Mouse (Mus musculus): ENCODE results near the gene Rtp3. TPM values are rescaled to one million over a fixed set of nuclear protein-coding genes. Genes with fewer than 3 reads are reported as not detected.

Rtp3 gene
- polyA plus RNA-seq, 1 experiment from 2014 or later = not detected

DNA sequence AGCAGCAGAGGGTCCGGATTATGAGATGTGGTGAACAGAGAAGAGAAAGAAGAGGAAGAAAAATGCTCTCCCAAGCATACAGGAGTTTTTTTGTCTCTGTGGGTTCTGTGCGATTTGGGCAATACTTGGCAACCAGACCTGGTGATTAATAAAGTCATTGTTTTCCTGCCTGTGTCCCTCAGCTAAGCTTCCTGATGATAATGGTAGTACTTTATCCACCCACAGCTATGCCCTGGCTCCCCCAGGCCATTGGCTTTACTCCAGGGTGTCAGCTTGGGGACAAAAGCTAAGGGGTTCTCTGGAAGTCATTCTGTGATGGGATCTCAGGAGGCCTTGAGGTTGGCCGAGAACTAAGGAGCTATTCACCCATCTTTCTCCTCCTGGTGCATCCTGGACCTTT lies 21.7 kb upstream of the Rtp3 start:
- no peak overlapping the region for H3K4me3 ChIP-seq (ENCODE audit: low read depth, low read length)
- no peak overlapping the region for H3K9ac ChIP-seq (ENCODE audit: low read length)
- H3K36me3 ChIP-seq (ENCODE audit: control insufficient read depth, insufficient read depth, low read length) = no peaks in the 10 kb centered on the region
- no peaks in the 10 kb centered on the region for H3K4me1 ChIP-seq (replicated peaks; ENCODE audit: control insufficient read depth, insufficient read depth)
- TF ChIP-seq EP300 (optimal IDR thresholded peaks at IDR 0.05) = no peak
- no peak for TF ChIP-seq CTCF (IDR thresholded peaks at IDR 0.05; ENCODE audit: low read depth)
- no peak overlapping the region for H3K27ac ChIP-seq (replicated peaks)
- ATAC-seq (ENCODE audit: low FRiP score, low TSS enrichment) (no peak), DNase-seq (ENCODE audit: low spot score) (no peak)
- no peak overlapping the region for H3K4me2 ChIP-seq (replicated peaks; ENCODE audit: low read depth)
- H3K27me3 ChIP-seq (ENCODE audit: control insufficient read depth, insufficient read depth, low read length) = no peaks in the 10 kb centered on the region
- H3K9me3 ChIP-seq (ENCODE audit: control insufficient read depth, low read length) = no peaks in the 10 kb centered on the region
- WGBS = 69% methylated on average over 3 of the region's 3 CpGs

DNA sequence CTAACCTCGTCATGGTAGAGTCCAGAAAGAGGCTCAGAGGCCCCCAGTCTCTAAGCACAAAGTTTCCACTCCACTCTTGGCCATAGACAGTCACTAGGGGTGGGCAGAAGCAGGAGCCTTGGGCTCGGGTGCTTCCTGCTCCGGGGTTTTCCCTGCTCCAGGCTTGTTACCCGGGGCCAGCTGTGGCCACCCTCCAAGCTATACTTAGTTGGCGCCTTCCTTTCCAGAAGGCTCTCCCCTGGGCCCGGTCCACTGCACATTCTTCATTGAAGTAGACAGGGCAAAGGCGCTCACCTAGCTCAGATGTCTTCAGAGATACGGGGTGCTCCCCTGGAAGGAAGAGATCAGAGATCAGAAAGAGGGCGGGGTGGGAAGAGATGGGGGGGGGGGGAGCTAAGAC lies 21.2 kb upstream of the Rtp3 start:
- Histone ChIP-seq H3K27ac (replicated peaks) (no peak overlapping the region), H3K4me3 (ENCODE audit: low read depth, low read length) (no peak overlapping the region), H3K4me2 (replicated peaks; ENCODE audit: low read depth) (no peak overlapping the region), H3K4me1 (replicated peaks; ENCODE audit: control insufficient read depth, insufficient read depth) (no peaks in the 10 kb centered on the region), H3K36me3 (ENCODE audit: control insufficient read depth, insufficient read depth, low read length) (no peaks in the 10 kb centered on the region), H3K27me3 (ENCODE audit: control insufficient read depth, insufficient read depth, low read length) (no peaks in the 10 kb centered on the region), H3K9me3 (ENCODE audit: control insufficient read depth, low read length) (no peaks in the 10 kb centered on the region), H3K9ac (ENCODE audit: low read length) (no peak overlapping the region)
- ATAC-seq (ENCODE audit: low FRiP score, low TSS enrichment) (no peak), DNase-seq (ENCODE audit: low spot score) (no peak)
- no peak for TF ChIP-seq CTCF (IDR thresholded peaks at IDR 0.05; ENCODE audit: low read depth)
- TF ChIP-seq EP300 (optimal IDR thresholded peaks at IDR 0.05) = no peak
- 71% methylated on average over 9 of the region's 9 CpGs for WGBS

DNA sequence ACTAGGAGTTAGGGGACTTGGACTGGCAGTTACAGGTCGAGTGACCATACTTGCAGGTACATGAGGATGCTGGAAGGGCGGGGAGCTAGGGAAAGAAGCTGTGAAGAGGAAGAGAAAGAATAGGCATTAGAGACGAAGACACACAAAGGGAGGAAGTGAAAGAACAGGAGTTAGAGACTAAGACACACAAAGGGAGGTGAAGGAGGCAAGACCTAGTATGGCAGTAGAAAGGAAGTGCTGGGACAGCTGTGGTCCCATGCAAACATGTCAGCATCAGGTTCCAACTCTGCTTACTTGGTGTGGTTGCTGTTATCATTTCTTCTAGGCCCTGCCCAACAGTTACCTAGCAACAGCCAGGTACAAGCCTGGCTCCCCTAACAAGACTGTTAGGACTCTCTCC lies 19.4 kb upstream of the Rtp3 start:
- H3K4me1 ChIP-seq (replicated peaks; ENCODE audit: control insufficient read depth, insufficient read depth) = no peaks in the 10 kb centered on the region
- H3K36me3 ChIP-seq (ENCODE audit: control insufficient read depth, insufficient read depth, low read length) = no peaks in the 10 kb centered on the region
- H3K4me2 ChIP-seq (replicated peaks; ENCODE audit: low read depth) = no peak overlapping the region
- H3K27me3 ChIP-seq (ENCODE audit: control insufficient read depth, insufficient read depth, low read length) = no peaks in the 10 kb centered on the region
- TF ChIP-seq CTCF (IDR thresholded peaks at IDR 0.05; ENCODE audit: low read depth) = no peak
- TF ChIP-seq EP300 (optimal IDR thresholded peaks at IDR 0.05) = no peak
- DNase-seq (ENCODE audit: low spot score) (no peak), ATAC-seq (ENCODE audit: low FRiP score, low TSS enrichment) (no peak)
- no peak overlapping the region for H3K9ac ChIP-seq (ENCODE audit: low read length)
- H3K4me3 ChIP-seq (ENCODE audit: low read depth, low read length) = no peak overlapping the region
- no peak overlapping the region for H3K27ac ChIP-seq (replicated peaks)
- no peaks in the 10 kb centered on the region for H3K9me3 ChIP-seq (ENCODE audit: control insufficient read depth, low read length)
- 52% methylated on average over 3 of the region's 3 CpGs for WGBS

DNA sequence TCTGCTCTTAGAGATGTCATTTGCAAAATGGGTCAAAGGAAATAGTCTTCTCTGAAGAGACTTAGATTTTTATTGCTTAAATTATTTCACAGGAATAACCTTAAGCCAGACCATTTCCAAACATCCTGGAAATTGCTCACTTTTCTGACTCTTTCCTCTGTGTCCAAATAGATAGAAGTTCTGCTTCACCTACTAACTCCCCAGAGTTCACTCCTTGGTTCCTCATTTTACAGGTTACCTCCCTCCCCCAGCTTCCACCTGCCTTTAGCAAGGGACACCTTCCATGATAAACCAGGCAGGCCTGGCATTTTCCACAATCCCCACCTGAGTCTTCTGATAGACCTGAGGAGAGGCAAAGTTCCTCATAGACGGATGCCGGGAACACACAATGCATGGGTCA lies 16.2 kb upstream of the Rtp3 start:
- Histone ChIP-seq H3K4me1 (replicated peaks; ENCODE audit: control insufficient read depth, insufficient read depth) (no peaks in the 10 kb centered on the region), H3K9ac (ENCODE audit: low read length) (no peak overlapping the region), H3K27me3 (ENCODE audit: control insufficient read depth, insufficient read depth, low read length) (no peaks in the 10 kb centered on the region), H3K36me3 (ENCODE audit: control insufficient read depth, insufficient read depth, low read length) (no peaks in the 10 kb centered on the region), H3K4me3 (ENCODE audit: low read depth, low read length) (no peak overlapping the region), H3K27ac (replicated peaks) (no peak overlapping the region), H3K4me2 (replicated peaks; ENCODE audit: low read depth) (no peak overlapping the region), H3K9me3 (ENCODE audit: control insufficient read depth, low read length) (no peaks in the 10 kb centered on the region)
- no peak for DNase-seq (ENCODE audit: low spot score)
- ATAC-seq (ENCODE audit: low FRiP score, low TSS enrichment) = no peak
- TF ChIP-seq CTCF (IDR thresholded peaks at IDR 0.05; ENCODE audit: low read depth) (no peak), EP300 (optimal IDR thresholded peaks at IDR 0.05) (no peak)
- 97% methylated on average over 2 of the region's 2 CpGs for WGBS

DNA sequence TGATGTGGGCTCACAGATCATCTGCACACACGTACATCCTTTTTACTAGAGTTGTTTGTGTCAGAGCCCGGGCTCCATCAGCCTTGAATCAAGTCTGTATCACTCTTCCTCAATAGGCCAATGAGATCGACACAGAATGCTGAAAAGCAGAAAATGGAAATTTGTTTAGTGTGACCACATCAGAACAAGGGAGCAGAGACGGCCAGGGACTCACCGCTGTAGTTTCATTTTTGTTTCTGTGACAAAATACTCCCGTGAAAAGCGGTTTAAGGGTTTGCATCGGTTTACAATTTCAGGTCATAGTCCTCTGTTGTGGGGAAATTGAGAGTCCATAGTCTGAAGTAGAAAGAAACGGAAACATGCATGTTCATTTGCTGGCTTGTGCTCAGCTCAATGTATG lies 12.9 kb upstream of the Rtp3 start:
- 87% methylated on average over 9 of the region's 9 CpGs for WGBS
- no peak overlapping the region for H3K27ac ChIP-seq (replicated peaks)
- no peaks in the 10 kb centered on the region for H3K36me3 ChIP-seq (ENCODE audit: control insufficient read depth, insufficient read depth, low read length)
- DNase-seq (ENCODE audit: low spot score) = no peak
- TF ChIP-seq CTCF (IDR thresholded peaks at IDR 0.05; ENCODE audit: low read depth) (no peak), EP300 (optimal IDR thresholded peaks at IDR 0.05) (no peak)
- no peaks in the 10 kb centered on the region for H3K27me3 ChIP-seq (ENCODE audit: control insufficient read depth, insufficient read depth, low read length)
- no peak overlapping the region for H3K9ac ChIP-seq (ENCODE audit: low read length)
- no peak for ATAC-seq (ENCODE audit: low FRiP score, low TSS enrichment)
- H3K4me1 ChIP-seq (replicated peaks; ENCODE audit: control insufficient read depth, insufficient read depth) = no peaks in the 10 kb centered on the region
- no peak overlapping the region for H3K4me3 ChIP-seq (ENCODE audit: low read depth, low read length)
- no peaks in the 10 kb centered on the region for H3K9me3 ChIP-seq (ENCODE audit: control insufficient read depth, low read length)
- no peak overlapping the region for H3K4me2 ChIP-seq (replicated peaks; ENCODE audit: low read depth)

DNA sequence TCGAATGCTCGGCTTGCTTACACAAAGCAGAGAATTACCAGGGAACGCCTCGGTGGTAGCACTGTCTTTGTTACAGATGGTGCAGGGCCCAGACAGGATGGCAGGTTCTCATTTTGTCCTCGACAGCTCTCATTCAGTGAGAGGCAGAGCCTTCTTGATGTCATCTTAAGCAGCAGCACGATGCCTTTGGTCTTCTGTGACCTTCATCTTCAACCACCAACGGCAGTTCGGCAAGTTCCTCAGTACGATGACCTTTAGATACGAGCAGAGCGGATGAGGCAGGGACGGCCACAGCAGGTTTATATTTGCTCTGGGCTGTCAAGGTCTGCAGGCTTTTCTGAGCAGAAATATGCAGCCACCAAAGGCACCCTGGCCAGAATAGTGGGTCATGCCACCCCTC lies 11.2 kb upstream of the Rtp3 start:
- Histone ChIP-seq H3K4me1 (replicated peaks; ENCODE audit: control insufficient read depth, insufficient read depth) (no peaks in the 10 kb centered on the region), H3K27me3 (ENCODE audit: control insufficient read depth, insufficient read depth, low read length) (no peaks in the 10 kb centered on the region), H3K36me3 (ENCODE audit: control insufficient read depth, insufficient read depth, low read length) (no peaks in the 10 kb centered on the region), H3K4me2 (replicated peaks; ENCODE audit: low read depth) (no peak overlapping the region), H3K4me3 (ENCODE audit: low read depth, low read length) (no peak overlapping the region), H3K9ac (ENCODE audit: low read length) (no peak overlapping the region), H3K9me3 (ENCODE audit: control insufficient read depth, low read length) (no peaks in the 10 kb centered on the region), H3K27ac (replicated peaks) (no peak overlapping the region)
- TF ChIP-seq EP300 (optimal IDR thresholded peaks at IDR 0.05) = no peak
- no peak for TF ChIP-seq CTCF (IDR thresholded peaks at IDR 0.05; ENCODE audit: low read depth)
- DNase-seq (ENCODE audit: low spot score) = no peak
- 71% methylated on average over 12 of the region's 12 CpGs for WGBS
- ATAC-seq (ENCODE audit: low FRiP score, low TSS enrichment) = no peak
